Mouse (Mus musculus) inflammation-experienced regulatory T-cells, adult 16 weeks (primary cell): ENCODE results near the gene Adat2. TPM values are rescaled to one million over a fixed set of nuclear protein-coding genes. Genes with fewer than 3 reads are reported as not detected.

ENCODE experiments used
- polyA plus RNA-seq: library from polyadenylated mRNA; unstranded; fragments of 100-300 nt; shearing (Covaris generic); gene quantifications from one replicate; pipeline ENCODE4 v1.2.1, GENCODE M21; 2017

The Adat2 gene
- 2.7 TPM for polyA plus RNA-seq

DNA sequence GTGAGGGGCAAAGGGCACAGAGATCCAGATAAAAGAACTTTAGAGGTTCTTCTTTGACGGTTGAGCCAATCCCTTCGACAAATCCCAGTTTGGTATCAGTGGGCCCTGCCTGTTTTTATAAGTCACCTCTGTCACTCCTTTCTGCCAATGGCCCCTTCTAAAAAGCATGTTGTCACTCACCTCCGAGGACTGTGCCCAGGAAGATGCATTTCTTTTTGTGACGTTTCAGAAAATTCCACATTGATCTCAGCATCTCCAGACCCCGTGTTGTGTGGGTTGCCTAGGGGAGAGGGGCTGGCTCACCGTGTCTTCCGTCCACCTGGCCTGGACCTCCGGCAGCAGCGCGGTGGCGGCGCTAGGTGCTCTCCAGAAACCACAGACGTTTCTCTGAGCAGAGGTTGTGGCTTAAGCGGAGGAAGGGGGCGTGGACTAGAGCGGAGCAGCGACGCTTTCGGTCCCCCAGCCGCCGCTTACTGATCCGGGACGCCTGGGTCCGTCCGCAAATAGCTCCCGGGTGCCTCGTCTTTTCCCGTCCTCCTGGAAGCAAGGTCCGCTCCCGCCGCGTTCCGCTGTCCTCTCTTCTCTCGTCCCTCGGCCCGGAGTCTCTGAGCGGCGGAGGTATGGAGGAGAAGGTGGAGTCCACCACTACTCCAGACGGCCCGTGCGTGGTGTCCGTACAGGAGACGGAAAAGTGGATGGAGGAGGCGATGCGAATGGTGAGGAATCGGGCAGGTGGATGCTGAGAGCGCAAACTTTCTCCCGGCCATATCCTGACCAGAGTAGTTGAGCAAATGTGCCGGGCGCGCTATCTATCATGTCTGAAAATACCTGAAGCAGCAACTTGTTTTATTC is at the start of gene Adat2, which contains the start of gene Pex3:
Gene Adat2 (plus strand): TSS at position 249 of the 852 bp plus-strand sequence.
Gene Pex3 (minus strand): TSS at position 497 of the 852 bp plus-strand sequence.

Other genes starting within 250 kb of the Adat2 start
- 7.6 TPM for gene Phactr2, start 78.5 kb upstream of the Adat2 start, polyA plus RNA-seq
- 72.9 TPM for gene Fuca2, start 53.4 kb upstream of the Adat2 start, polyA plus RNA-seq
- 40.3 TPM for gene Pex3, start 248 bp downstream of the Adat2 start, polyA plus RNA-seq